Mouse (Mus musculus): ENCODE results near the gene Ctdnep1. TPM values are rescaled to one million over a fixed set of nuclear protein-coding genes. Genes with fewer than 3 reads are reported as not detected.
A peak's percentile ranks its signal among the peaks of the same experiment; 100 is the strongest.

The Ctdnep1 gene
- polyA plus RNA-seq, 1 experiment = 110 TPM

GRCm38 (mm10) chr11:69938401-69938979, 42.5 kb upstream of the Ctdnep1 start:
- TF ChIP-seq CTCF (IDR thresholded peaks at IDR 0.05; ENCODE audit: borderline replicate concordance, extremely low read depth, insufficient read depth, insufficient read length) = no peak
- TF ChIP-seq POLR2A (IDR thresholded peaks at IDR 0.05; ENCODE audit: borderline replicate concordance, extremely low read depth, insufficient read depth, insufficient read length, poor library complexity, severe bottlenecking) = no peak
- no peak for DNase-seq (ENCODE audit: low read depth)

- no peak for TF ChIP-seq CTCF (IDR thresholded peaks at IDR 0.05; ENCODE audit: borderline replicate concordance, extremely low read depth, insufficient read depth, insufficient read length)
- TF ChIP-seq POLR2A (IDR thresholded peaks at IDR 0.05; ENCODE audit: borderline replicate concordance, extremely low read depth, insufficient read depth, insufficient read length, poor library complexity, severe bottlenecking) = no peak
- DNase-seq (ENCODE audit: low read depth) = no peak
Observed at GRCm38 (mm10) chr11:69939181-69939580, 41.8 kb upstream of the Ctdnep1 start.

GRCm38 (mm10) chr11:69939731-69940130, 41.2 kb upstream of the Ctdnep1 start:
- DNase-seq (ENCODE audit: low read depth) = no peak
- no peak for TF ChIP-seq CTCF (IDR thresholded peaks at IDR 0.05; ENCODE audit: borderline replicate concordance, extremely low read depth, insufficient read depth, insufficient read length)
- TF ChIP-seq POLR2A (IDR thresholded peaks at IDR 0.05; ENCODE audit: borderline replicate concordance, extremely low read depth, insufficient read depth, insufficient read length, poor library complexity, severe bottlenecking) = no peak

GRCm38 (mm10) chr11:69940962-69941361, 40.0 kb upstream of the Ctdnep1 start:
- DNase-seq (ENCODE audit: low read depth) = peak; percentile 46

GRCm38 (mm10) chr11:69945216-69945615, 35.7 kb upstream of the Ctdnep1 start:
- no peak for DNase-seq (ENCODE audit: low read depth)
- TF ChIP-seq POLR2A (IDR thresholded peaks at IDR 0.05; ENCODE audit: borderline replicate concordance, extremely low read depth, insufficient read depth, insufficient read length, poor library complexity, severe bottlenecking) (no peak), CTCF (IDR thresholded peaks at IDR 0.05; ENCODE audit: borderline replicate concordance, extremely low read depth, insufficient read depth, insufficient read length) (no peak)

More at GRCm38 (mm10) chr11:69940962-69941361, 40.0 kb upstream of the Ctdnep1 start:
- TF ChIP-seq POLR2A (IDR thresholded peaks at IDR 0.05; ENCODE audit: borderline replicate concordance, extremely low read depth, insufficient read depth, insufficient read length, poor library complexity, severe bottlenecking) = no peak
- TF ChIP-seq CTCF (IDR thresholded peaks at IDR 0.05; ENCODE audit: borderline replicate concordance, extremely low read depth, insufficient read depth, insufficient read length) = no peak

GRCm38 (mm10) chr11:69945997-69946891, 34.7 kb upstream of the Ctdnep1 start:
- TF ChIP-seq CTCF (IDR thresholded peaks at IDR 0.05; ENCODE audit: borderline replicate concordance, extremely low read depth, insufficient read depth, insufficient read length) (no peak), POLR2A (IDR thresholded peaks at IDR 0.05; ENCODE audit: borderline replicate concordance, extremely low read depth, insufficient read depth, insufficient read length, poor library complexity, severe bottlenecking) (no peak)

GRCm38 (mm10) chr11:69947337-69948065, 33.5 kb upstream of the Ctdnep1 start:
- TF ChIP-seq POLR2A (IDR thresholded peaks at IDR 0.05; ENCODE audit: borderline replicate concordance, extremely low read depth, insufficient read depth, insufficient read length, poor library complexity, severe bottlenecking) = no peak
- no peak for TF ChIP-seq CTCF (IDR thresholded peaks at IDR 0.05; ENCODE audit: borderline replicate concordance, extremely low read depth, insufficient read depth, insufficient read length)
- peak; percentile 63 for DNase-seq (ENCODE audit: low read depth)

More at GRCm38 (mm10) chr11:69945997-69946891, 34.7 kb upstream of the Ctdnep1 start:
- DNase-seq (ENCODE audit: low read depth) = no peak

GRCm38 (mm10) chr11:69948066-69948762, 32.7 kb upstream of the Ctdnep1 start, which contains the start of gene Slc2a4:
TSS of gene Slc2a4 (minus strand) at chr11:69948188.
- TF ChIP-seq CTCF (IDR thresholded peaks at IDR 0.05; ENCODE audit: borderline replicate concordance, extremely low read depth, insufficient read depth, insufficient read length) (no peak), POLR2A (IDR thresholded peaks at IDR 0.05; ENCODE audit: borderline replicate concordance, extremely low read depth, insufficient read depth, insufficient read length, poor library complexity, severe bottlenecking) (0 out of 2 replicates have a peak, but pooled peaks have one; percentile 31)
- peak; percentile 97 for DNase-seq (ENCODE audit: low read depth)

- DNase-seq (ENCODE audit: low read depth) = peak; percentile 88
- TF ChIP-seq POLR2A (IDR thresholded peaks at IDR 0.05; ENCODE audit: borderline replicate concordance, extremely low read depth, insufficient read depth, insufficient read length, poor library complexity, severe bottlenecking) (no peak), CTCF (IDR thresholded peaks at IDR 0.05; ENCODE audit: borderline replicate concordance, extremely low read depth, insufficient read depth, insufficient read length) (peak; percentile 96)
Observed at GRCm38 (mm10) chr11:69948763-69949150, 32.2 kb upstream of the Ctdnep1 start.

GRCm38 (mm10) chr11:69950807-69951459, 30.0 kb upstream of the Ctdnep1 start:
- DNase-seq (ENCODE audit: low read depth) = no peak
- no peak for TF ChIP-seq POLR2A (IDR thresholded peaks at IDR 0.05; ENCODE audit: borderline replicate concordance, extremely low read depth, insufficient read depth, insufficient read length, poor library complexity, severe bottlenecking)
- peak; percentile 16; the same call in 1 of the 2 replicates for TF ChIP-seq CTCF (IDR thresholded peaks at IDR 0.05; ENCODE audit: borderline replicate concordance, extremely low read depth, insufficient read depth, insufficient read length)
